Mouse (Mus musculus) ES-E14 (cell line): ENCODE results near the gene Mut.

Source experiments
- MAFK ChIP-seq: IDR thresholded peaks from 2 replicates; pipeline ENCODE4 v1.6.1; 2014; ENCODE audit warnings: mild to moderate bottlenecking, low read depth, low read length, inconsistent platforms; ENCODE audit not compliant: insufficient read depth
- ZC3H11A ChIP-seq: IDR thresholded peaks from 2 replicates; pipeline ENCODE4 v1.6.1; 2012; ENCODE audit warnings: low read depth, mild to moderate bottlenecking, inconsistent platforms, low read length, borderline replicate concordance

DNA sequence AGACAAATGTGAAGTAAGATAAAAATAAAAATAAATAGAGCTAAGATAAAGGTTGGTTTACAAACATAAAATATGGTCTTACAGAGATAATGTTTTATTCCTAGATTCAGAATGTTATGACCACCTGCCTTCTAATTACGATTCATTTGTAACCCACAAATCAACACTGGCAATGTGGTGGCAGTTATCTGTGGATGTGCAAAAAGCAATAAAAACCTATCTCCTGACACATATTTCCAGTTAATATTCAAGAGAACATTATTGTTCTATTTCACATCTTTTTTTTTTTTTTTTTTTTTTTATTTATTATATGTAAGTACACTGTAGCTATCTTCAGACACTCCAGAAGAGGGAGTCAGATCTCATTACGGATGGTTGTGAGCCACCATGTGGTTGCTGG is 19.0 kb upstream of the Mut start:
- TF ChIP-seq ZC3H11A = no peak
- no peak for TF ChIP-seq MAFK
